Mouse (Mus musculus): ENCODE data around the gene Slc26a10. TPM values are rescaled to one million over a fixed set of nuclear protein-coding genes. Genes with fewer than 3 reads are reported as not detected.
"Not testable (repeated sequence)": the region's sequence is repeated elsewhere in the genome, so short reads cannot be mapped to it uniquely, and the experiment has no call there.

Slc26a10 gene
- polyA plus RNA-seq, 1 experiment: 1.3 TPM

DNA sequence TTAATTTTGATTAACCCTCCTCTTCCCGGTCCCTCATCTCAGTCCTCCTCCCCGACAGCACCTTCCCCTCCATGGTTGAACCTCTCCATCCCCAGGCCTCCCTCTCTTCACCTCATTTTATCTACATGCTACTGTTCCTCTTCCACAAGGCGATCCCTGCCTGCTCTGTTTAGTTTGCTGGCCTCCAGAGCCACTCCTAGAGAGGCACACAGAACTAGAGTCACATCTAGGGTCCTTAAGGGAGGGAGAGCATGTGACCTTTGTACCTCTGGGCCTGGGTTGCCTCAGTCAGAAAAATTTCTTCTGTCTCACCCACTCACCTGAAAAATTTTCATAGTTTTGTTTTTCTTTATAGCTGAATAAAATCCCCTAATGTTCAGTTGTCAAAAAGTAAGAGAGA lies 42.5 kb downstream of the Slc26a10 start:
- no peaks in the 10 kb centered on the region for H3K79me2 ChIP-seq (ENCODE audit: control insufficient read depth, insufficient read depth)
- H3ac ChIP-seq (ENCODE audit: control insufficient read depth, insufficient read length): no peak overlapping the region
- no peaks in the 10 kb centered on the region for H3K27me3 ChIP-seq (ENCODE audit: control insufficient read depth, insufficient read depth, insufficient read length)
- H3K4me2 ChIP-seq (ENCODE audit: low read depth): no peak overlapping the region
- no peak overlapping the region for H3K4me3 ChIP-seq
- TF ChIP-seq CEBPB (IDR thresholded peaks at IDR 0.05; ENCODE audit: insufficient read depth, poor library complexity, severe bottlenecking) (no peak), MYOD1 (IDR thresholded peaks at IDR 0.05; ENCODE audit: control insufficient read depth in 1 of 3, insufficient read length in 2 of 3, low read depth in 2 of 3) (no peak), TCF12 (IDR thresholded peaks at IDR 0.05; ENCODE audit: insufficient read depth, poor library complexity, severe bottlenecking) (no peak), MAX (IDR thresholded peaks at IDR 0.05; ENCODE audit: low read depth) (no peak), MYOG (IDR thresholded peaks at IDR 0.05; ENCODE audit: control insufficient read depth in 1 of 3, insufficient read depth in 1 of 3, insufficient read length in 2 of 3, low read depth in 2 of 3) (no peak), POLR2A (IDR thresholded peaks at IDR 0.05; ENCODE audit: insufficient read length, low read depth) (no peak), SRF (IDR thresholded peaks at IDR 0.05; ENCODE audit: control insufficient read depth, insufficient read length, low read depth) (no peak), TCF3 (IDR thresholded peaks at IDR 0.05; ENCODE audit: insufficient read length, low read depth) (no peak), USF1 (IDR thresholded peaks at IDR 0.05; ENCODE audit: low read depth) (no peak), E2F4 (IDR thresholded peaks at IDR 0.05; ENCODE audit: insufficient read depth) (no peak), REST (IDR thresholded peaks at IDR 0.05; ENCODE audit: insufficient read depth, insufficient read length) (no peak), POLR2AphosphoS2 (IDR thresholded peaks at IDR 0.05; ENCODE audit: insufficient read length, low read depth) (no peak)
- H3K36me3 ChIP-seq (ENCODE audit: control insufficient read depth, insufficient read depth): no peaks in the 10 kb centered on the region

DNA sequence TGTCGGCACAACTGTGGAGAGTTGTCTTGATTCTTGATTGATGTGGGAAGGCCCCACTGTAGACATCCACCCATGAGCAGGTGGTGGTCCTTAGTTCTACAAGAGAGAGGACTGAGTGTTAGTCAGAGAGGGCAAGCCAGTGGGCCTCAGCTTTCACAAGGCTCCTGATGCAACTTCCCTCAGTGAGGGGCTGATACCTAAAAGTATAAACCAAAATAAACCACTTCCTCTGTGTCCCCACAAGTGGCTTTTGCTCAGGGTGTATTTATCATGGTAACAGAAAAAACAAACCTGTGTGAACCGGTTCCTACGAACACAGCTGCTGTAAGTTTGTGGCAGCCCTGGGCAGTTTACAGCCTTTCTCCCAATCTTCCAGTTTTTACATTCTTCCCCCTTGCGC lies 43.9 kb downstream of the Slc26a10 start:
- no peaks in the 10 kb centered on the region for H3K79me2 ChIP-seq (ENCODE audit: control insufficient read depth, insufficient read depth)
- no peak overlapping the region for H3ac ChIP-seq (ENCODE audit: control insufficient read depth, insufficient read length)
- H3K27me3 ChIP-seq (ENCODE audit: control insufficient read depth, insufficient read depth, insufficient read length): no peaks in the 10 kb centered on the region
- H3K4me2 ChIP-seq (ENCODE audit: low read depth): no peak overlapping the region
- TF ChIP-seq CEBPB (IDR thresholded peaks at IDR 0.05; ENCODE audit: insufficient read depth, poor library complexity, severe bottlenecking) (no peak), SRF (IDR thresholded peaks at IDR 0.05; ENCODE audit: control insufficient read depth, insufficient read length, low read depth) (no peak), USF1 (IDR thresholded peaks at IDR 0.05; ENCODE audit: low read depth) (no peak), MYOD1 (IDR thresholded peaks at IDR 0.05; ENCODE audit: control insufficient read depth in 1 of 3, insufficient read length in 2 of 3, low read depth in 2 of 3) (no peak)
- no peak overlapping the region for H3K4me3 ChIP-seq
- no peaks in the 10 kb centered on the region for H3K36me3 ChIP-seq (ENCODE audit: control insufficient read depth, insufficient read depth)

DNA sequence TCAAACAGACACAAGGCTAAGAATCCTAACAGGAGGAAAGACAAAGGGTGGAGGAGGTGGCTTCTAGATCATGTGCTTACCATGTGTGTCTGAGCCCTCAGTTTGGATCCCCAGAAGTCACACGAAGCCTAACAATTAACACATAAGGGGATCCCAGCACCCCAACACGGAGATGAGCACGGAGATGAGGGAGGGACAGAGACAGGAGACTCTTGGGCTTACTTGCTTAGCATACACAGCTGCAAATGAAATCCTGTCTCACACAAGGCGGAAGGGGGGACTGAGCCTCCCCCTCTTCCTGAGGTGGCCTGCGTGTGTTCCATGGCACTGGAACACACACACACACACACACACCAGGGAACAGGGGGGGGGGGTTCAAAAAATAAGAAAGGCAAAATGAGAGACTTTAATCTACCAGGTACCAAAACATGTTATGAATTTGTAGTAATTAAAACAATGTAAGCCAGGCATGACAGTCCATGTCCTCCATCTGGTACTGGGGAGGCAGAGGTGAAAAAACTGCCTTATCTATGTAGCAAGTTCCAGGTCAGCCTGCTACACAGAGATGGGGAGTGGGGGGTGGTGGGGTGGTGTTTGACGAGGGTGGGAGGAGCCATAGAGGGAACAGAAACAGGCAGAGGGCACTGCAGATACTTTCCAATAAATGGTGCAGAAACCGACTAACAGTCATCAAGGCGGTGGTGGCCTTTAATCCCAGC lies 45.2 kb downstream of the Slc26a10 start:
- no peak overlapping the region for H3K4me2 ChIP-seq (ENCODE audit: low read depth)
- TF ChIP-seq MYOD1 (IDR thresholded peaks at IDR 0.05; ENCODE audit: control insufficient read depth in 1 of 3, insufficient read length in 2 of 3, low read depth in 2 of 3) (no peak), TCF12 (IDR thresholded peaks at IDR 0.05; ENCODE audit: insufficient read depth, poor library complexity, severe bottlenecking) (no peak), USF1 (IDR thresholded peaks at IDR 0.05; ENCODE audit: low read depth) (no peak), REST (IDR thresholded peaks at IDR 0.05; ENCODE audit: insufficient read depth, insufficient read length) (no peak), MYOG (IDR thresholded peaks at IDR 0.05; ENCODE audit: control insufficient read depth in 1 of 3, insufficient read depth in 1 of 3, insufficient read length in 2 of 3, low read depth in 2 of 3) (no peak), CEBPB (IDR thresholded peaks at IDR 0.05; ENCODE audit: insufficient read depth, poor library complexity, severe bottlenecking) (no peak), SRF (IDR thresholded peaks at IDR 0.05; ENCODE audit: control insufficient read depth, insufficient read length, low read depth) (no peak), E2F4 (IDR thresholded peaks at IDR 0.05; ENCODE audit: insufficient read depth) (no peak), POLR2AphosphoS2 (IDR thresholded peaks at IDR 0.05; ENCODE audit: insufficient read length, low read depth) (no peak), TCF3 (IDR thresholded peaks at IDR 0.05; ENCODE audit: insufficient read length, low read depth) (no peak), MAX (IDR thresholded peaks at IDR 0.05; ENCODE audit: low read depth) (no peak), POLR2A (IDR thresholded peaks at IDR 0.05; ENCODE audit: insufficient read length, low read depth) (no peak)
- no peak overlapping the region for H3K4me3 ChIP-seq
- H3K36me3 ChIP-seq (ENCODE audit: control insufficient read depth, insufficient read depth): no peaks in the 10 kb centered on the region
- no peaks in the 10 kb centered on the region for H3K27me3 ChIP-seq (ENCODE audit: control insufficient read depth, insufficient read depth, insufficient read length)
- H3K79me2 ChIP-seq (ENCODE audit: control insufficient read depth, insufficient read depth): no peaks in the 10 kb centered on the region
- H3ac ChIP-seq (ENCODE audit: control insufficient read depth, insufficient read length): no peak overlapping the region

DNA sequence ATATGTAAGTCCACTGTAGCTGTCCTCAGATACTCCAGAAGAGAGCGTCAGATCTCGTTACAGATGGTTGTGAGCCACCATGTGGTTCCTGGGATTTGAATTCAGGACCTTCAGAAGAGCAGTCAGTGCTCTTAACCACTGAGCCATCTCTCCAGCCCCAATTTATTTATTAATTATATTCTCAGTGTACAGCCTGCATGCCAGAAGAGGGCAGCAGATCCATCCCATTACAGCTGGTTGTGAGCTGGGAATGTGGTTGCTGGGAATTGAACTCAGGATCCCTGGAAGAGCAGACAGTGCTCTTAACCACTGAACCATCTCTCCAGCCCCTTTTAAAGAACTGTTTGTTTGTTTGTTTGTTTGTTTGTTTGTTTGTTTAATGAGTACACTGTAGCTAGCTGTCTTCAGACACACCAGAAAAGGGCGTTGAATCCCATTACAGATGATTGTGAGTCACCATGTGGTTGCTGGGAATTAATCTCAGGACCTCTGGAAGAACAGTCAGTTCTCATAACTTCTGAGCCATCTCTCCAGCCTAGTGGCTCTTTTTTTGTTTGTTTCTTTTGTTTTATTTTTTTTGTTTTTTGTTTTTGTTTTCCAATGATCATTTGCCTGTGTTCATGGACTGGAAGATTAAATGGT lies 45.9 kb downstream of the Slc26a10 start:
- H3K27me3 ChIP-seq (ENCODE audit: control insufficient read depth, insufficient read depth, insufficient read length); H3K36me3 ChIP-seq (ENCODE audit: control insufficient read depth, insufficient read depth); H3K4me3 ChIP-seq; H3K79me2 ChIP-seq (ENCODE audit: control insufficient read depth, insufficient read depth); H3ac ChIP-seq (ENCODE audit: control insufficient read depth, insufficient read length); H3K4me2 ChIP-seq (ENCODE audit: low read depth): not testable (repeated sequence)

DNA sequence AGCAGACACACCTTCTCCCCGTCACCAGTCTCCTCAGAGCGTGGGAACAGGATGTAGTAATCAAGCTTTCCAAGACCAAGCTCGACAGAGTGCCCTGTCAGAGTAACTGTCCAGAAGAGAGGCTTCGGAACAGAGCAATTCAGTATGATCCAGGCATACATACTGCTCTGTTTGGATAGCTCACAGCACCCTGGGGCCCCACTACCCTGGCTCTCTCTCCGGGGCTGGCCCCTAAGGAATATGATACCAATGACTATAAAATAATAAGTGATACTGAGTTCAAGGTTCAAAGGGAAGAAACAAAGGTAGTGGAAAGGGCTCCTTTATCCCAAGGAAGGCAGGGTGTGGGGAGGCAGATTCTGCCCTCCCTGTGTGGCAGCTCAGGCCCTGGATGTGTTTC lies 48.0 kb downstream of the Slc26a10 start:
- H3K4me2 ChIP-seq (ENCODE audit: low read depth): no peak overlapping the region
- H3K4me3 ChIP-seq: no peak overlapping the region
- no peak for TF ChIP-seq POLR2AphosphoS2 (IDR thresholded peaks at IDR 0.05; ENCODE audit: insufficient read length, low read depth)
- no peak for TF ChIP-seq POLR2A (IDR thresholded peaks at IDR 0.05; ENCODE audit: insufficient read length, low read depth)
- no peak for TF ChIP-seq REST (IDR thresholded peaks at IDR 0.05; ENCODE audit: insufficient read depth, insufficient read length)
- TF ChIP-seq USF1 (IDR thresholded peaks at IDR 0.05; ENCODE audit: low read depth): no peak
- TF ChIP-seq MYOD1 (IDR thresholded peaks at IDR 0.05; ENCODE audit: control insufficient read depth in 1 of 3, insufficient read length in 2 of 3, low read depth in 2 of 3): no peak
- no peak for TF ChIP-seq CEBPB (IDR thresholded peaks at IDR 0.05; ENCODE audit: insufficient read depth, poor library complexity, severe bottlenecking)
- TF ChIP-seq E2F4 (IDR thresholded peaks at IDR 0.05; ENCODE audit: insufficient read depth): no peak
- no peak for TF ChIP-seq TCF3 (IDR thresholded peaks at IDR 0.05; ENCODE audit: insufficient read length, low read depth)

More for the DNA sequence above, 48.0 kb downstream of the Slc26a10 start:
- Histone ChIP-seq H3ac (ENCODE audit: control insufficient read depth, insufficient read length) (no peak overlapping the region), H3K36me3 (ENCODE audit: control insufficient read depth, insufficient read depth) (no peaks in the 10 kb centered on the region), H3K79me2 (ENCODE audit: control insufficient read depth, insufficient read depth) (no peaks in the 10 kb centered on the region), H3K27me3 (ENCODE audit: control insufficient read depth, insufficient read depth, insufficient read length) (no peaks in the 10 kb centered on the region)

All from myocyte (in vitro differentiated cells).